Mouse (Mus musculus) neural tube, embryonic 13.5 days (tissue): ENCODE results near the gene Gm10358. TPM values are rescaled to one million over a fixed set of nuclear protein-coding genes. Genes with fewer than 3 reads are reported as not detected.
"Not testable (repeated sequence)": the region's sequence is repeated elsewhere in the genome, so short reads cannot be mapped to it uniquely, and the experiment has no call there.

Experiments
- ATAC-seq: fragments of 200-750 bp; cut with Nextera tagmentation; 2 replicates; pipeline ENCODE4 v1.8.0; 2017; ENCODE audit warnings: low read depth, mild to moderate bottlenecking, moderate TSS enrichment, moderate library complexity
- H3K27ac ChIP-seq: fragments of 300-500 bp; sonication (generic); replicated peaks from 2 replicates; pipeline ENCODE4 v1.5.1; 2015; ENCODE audit warnings: moderate library complexity, mild to moderate bottlenecking, inconsistent platforms
- H3K27me3 ChIP-seq: fragments of 300-500 bp; sonication (generic); 2 replicates; pipeline ENCODE4 v1.6.1; 2015; ENCODE audit warnings: mild to moderate bottlenecking, inconsistent platforms
- H3K36me3 ChIP-seq: fragments of 300-500 bp; sonication (generic); 2 replicates; pipeline ENCODE4 v1.6.1; 2015; ENCODE audit warnings: mild to moderate bottlenecking, inconsistent platforms
- H3K4me1 ChIP-seq: fragments of 300-500 bp; sonication (generic); replicated peaks from 2 replicates; pipeline ENCODE4 v1.6.1; 2015; ENCODE audit warnings: inconsistent platforms
- H3K4me2 ChIP-seq: fragments of 300-500 bp; sonication (generic); 2 replicates; pipeline ENCODE4 v1.6.1; 2015; ENCODE audit warnings: inconsistent platforms, mild to moderate bottlenecking, moderate library complexity
- H3K4me3 ChIP-seq: fragments of 300-500 bp; sonication (generic); 2 replicates; pipeline ENCODE4 v1.5.1; 2015; ENCODE audit warnings: mild to moderate bottlenecking, inconsistent platforms
- H3K9ac ChIP-seq: fragments of 300-500 bp; sonication (generic); 2 replicates; pipeline ENCODE4 v1.6.1; 2015; ENCODE audit warnings: moderate library complexity, mild to moderate bottlenecking, inconsistent platforms
- H3K9me3 ChIP-seq: fragments of 300-500 bp; sonication (generic); 2 replicates; pipeline ENCODE4 v1.6.1; 2016; ENCODE audit warnings: inconsistent platforms
- WGBS: fragments of 180-500 bp; shearing (Covaris S2); methylation state at CpG from one replicate; pipeline ENCODE4 v1.1.7; 2015; 5-methylcytosine and 5-hydroxymethylcytosine counted together
- polyA plus RNA-seq: library from polyadenylated mRNA; unstranded; fragments of >200 nt; fragmentation: Nextera tagmentation; extraction: Ambion mirVana; gene quantifications from 2 replicates; pipeline ENCODE4 v1.2.1, GENCODE M21; 2015

The Gm10358 gene
- polyA plus RNA-seq = 0.37 TPM in 1 of 2 replicates, not detected in the other

DNA sequence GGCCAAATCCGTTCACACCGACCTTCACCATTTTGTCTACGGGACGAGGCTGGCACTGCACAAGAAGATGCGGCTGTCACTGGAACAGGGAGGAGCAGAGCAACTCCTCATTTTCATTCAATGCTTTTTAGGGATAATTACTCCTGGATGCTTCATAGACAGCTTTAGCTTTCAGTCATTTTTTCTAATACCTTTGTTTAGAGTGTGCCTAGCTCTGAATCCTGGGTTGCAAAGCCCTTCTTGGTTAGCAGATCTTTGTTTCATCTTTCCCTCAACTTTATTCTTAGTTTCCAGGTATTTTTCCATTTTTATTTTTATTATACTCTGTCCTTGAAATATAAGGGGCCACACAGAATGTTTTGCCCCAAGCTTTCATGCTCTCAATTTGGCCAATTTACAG, at the start of gene Gm10358:
Gene Gm10358 (minus strand): TSS at position 101 of the 400 bp plus-strand sequence.
- no peaks in the 10 kb centered on the region for H3K4me1 ChIP-seq
- no peak within 1 kb of the TSS for H3K9ac ChIP-seq
- no peaks in the 10 kb centered on the region for H3K36me3 ChIP-seq
- H3K27me3 ChIP-seq = no peaks in the 10 kb centered on the region
- ATAC-seq = no peak
- no peak within 1 kb of the TSS for H3K4me3 ChIP-seq
- no peak within 1 kb of the TSS for H3K4me2 ChIP-seq
- WGBS = 93% methylated on average over 5 of the region's 5 CpGs
- no peak within 1 kb of the TSS for H3K27ac ChIP-seq
- H3K9me3 ChIP-seq = no peaks in the 10 kb centered on the region

- ATAC-seq = no peak
- Histone ChIP-seq H3K9me3 (no peaks in the 10 kb centered on the region), H3K36me3 (no peaks in the 10 kb centered on the region), H3K9ac (no peak within 1 kb of the TSS), H3K4me1 (no peaks in the 10 kb centered on the region), H3K27ac (no peak within 1 kb of the TSS), H3K4me3 (no peak within 1 kb of the TSS), H3K4me2 (no peak within 1 kb of the TSS), H3K27me3 (no peaks in the 10 kb centered on the region)
- 92% methylated on average over 7 of the region's 7 CpGs for WGBS
Measured at GRCm38 (mm10) chr8:75448394-75448793, 42.0 kb upstream of the Gm10358 start, which contains the start of gene Iqcm. Iqcm (plus strand) TSS chr8:75448694.

GRCm38 (mm10) chr8:75415696-75416095, 9.3 kb upstream of the Gm10358 start:
- not testable (repeated sequence) for H3K4me1 ChIP-seq, H3K9ac ChIP-seq, H3K27ac ChIP-seq, H3K4me3 ChIP-seq, H3K27me3 ChIP-seq, H3K36me3 ChIP-seq, H3K9me3 ChIP-seq, H3K4me2 ChIP-seq, ATAC-seq
- 81% methylated on average over 3 of the region's 3 CpGs for WGBS

GRCm38 (mm10) chr8:75384770-75385290, 21.6 kb downstream of the Gm10358 start:
- no peak overlapping the region for H3K27ac ChIP-seq
- H3K36me3 ChIP-seq = no peaks in the 10 kb centered on the region
- H3K9me3 ChIP-seq = no peaks in the 10 kb centered on the region
- 89% methylated on average over 4 of the region's 4 CpGs for WGBS
- no peak for ATAC-seq
- no peaks in the 10 kb centered on the region for H3K4me1 ChIP-seq
- H3K4me3 ChIP-seq = no peak overlapping the region
- H3K4me2 ChIP-seq = no peak overlapping the region
- no peak overlapping the region for H3K9ac ChIP-seq
- H3K27me3 ChIP-seq = no peaks in the 10 kb centered on the region

GRCm38 (mm10) chr8:75375530-75376123, 30.8 kb downstream of the Gm10358 start:
- H3K9me3 ChIP-seq = no peaks in the 10 kb centered on the region
- no peak overlapping the region for H3K4me2 ChIP-seq
- no peak overlapping the region for H3K4me3 ChIP-seq
- no peak for ATAC-seq
- 53% methylated on average over 1 of the region's 1 CpGs for WGBS
- H3K27ac ChIP-seq = no peak overlapping the region
- no peaks in the 10 kb centered on the region for H3K4me1 ChIP-seq
- no peak overlapping the region for H3K9ac ChIP-seq
- no peaks in the 10 kb centered on the region for H3K27me3 ChIP-seq
- no peaks in the 10 kb centered on the region for H3K36me3 ChIP-seq

DNA sequence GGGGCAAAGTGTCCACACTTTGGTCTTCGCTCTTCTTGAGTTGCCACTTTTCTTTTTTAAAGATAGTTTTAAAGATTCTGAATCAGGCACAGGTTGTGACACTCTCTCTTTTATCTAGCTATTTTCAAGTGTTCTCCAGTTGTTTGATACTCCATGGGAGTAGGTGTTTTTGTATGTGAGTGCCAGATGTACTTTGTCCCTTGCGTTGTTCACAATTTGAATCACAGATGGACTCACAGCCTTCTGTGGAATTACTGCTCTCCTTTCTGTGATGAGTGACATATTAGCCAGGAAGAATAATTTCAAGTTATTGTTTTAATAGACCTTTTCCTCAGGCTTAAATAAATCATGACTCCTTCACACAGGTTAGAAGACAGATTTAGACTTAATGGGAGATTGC, 34.4 kb downstream of the Gm10358 start:
- ATAC-seq = no peak
- H3K27ac ChIP-seq = no peak overlapping the region
- no peaks in the 10 kb centered on the region for H3K4me1 ChIP-seq
- no peak overlapping the region for H3K4me3 ChIP-seq
- H3K9ac ChIP-seq = no peak overlapping the region
- H3K4me2 ChIP-seq = no peak overlapping the region
- H3K36me3 ChIP-seq = no peaks in the 10 kb centered on the region
- WGBS = 92% methylated on average over 2 of the region's 2 CpGs
- no peaks in the 10 kb centered on the region for H3K27me3 ChIP-seq
- no peaks in the 10 kb centered on the region for H3K9me3 ChIP-seq

Other genes with a start within 250 kb of the Gm10358 start
- 1.8 and 2.0 TPM in 2 replicates for gene Rasd2, start 192.6 kb downstream of the Gm10358 start, polyA plus RNA-seq
- 0.26 TPM in 1 of 2 replicates, not detected in the other for gene Iqcm, start 42.1 kb upstream of the Gm10358 start, polyA plus RNA-seq